Mouse (Mus musculus): ENCODE measurements around the gene 1110008P14Rik. TPM values are rescaled to one million over a fixed set of nuclear protein-coding genes. Genes with fewer than 3 reads are reported as not detected.
A peak's percentile ranks its signal among the peaks of the same experiment; 100 is the strongest.

Gene 1110008P14Rik
- polyA plus RNA-seq, 1 experiment from 2014 or later = 41.2 TPM

GRCm38 (mm10) chr2:32395946-32396621 is 14.3 kb upstream of the 1110008P14Rik start:
- H3K9me3 ChIP-seq = no peaks in the 10 kb centered on the region
- WGBS = under 1% methylated on average over 59 of the region's 59 CpGs
- no peaks in the 10 kb centered on the region; the same call in 1 of the 2 replicates for H3K27me3 ChIP-seq (ENCODE audit: insufficient read depth, poor library complexity, severe bottlenecking)

GRCm38 (mm10) chr2:32395484-32395945 is 13.8 kb upstream of the 1110008P14Rik start, which contains the start of gene Ptges2:
Ptges2 (plus strand) TSS chr2:32395896.
- H3K27me3 ChIP-seq (ENCODE audit: insufficient read depth, poor library complexity, severe bottlenecking) = no peaks in the 10 kb centered on the region; the same call in 1 of the 2 replicates
- H3K4me3 ChIP-seq = peak within 1 kb of the TSS; percentile 95
- peaks cover 26% of the 10 kb centered on the region for H3K36me3 ChIP-seq
- peaks cover 22% of the 10 kb centered on the region for H3K4me1 ChIP-seq
- peak; percentile 94 for DNase-seq (ENCODE audit: low spot score)
- peak within 1 kb of the TSS; percentile 92 for H3K27ac ChIP-seq
- WGBS = under 1% methylated on average over 31 of the region's 31 CpGs
- no peaks in the 10 kb centered on the region for H3K9me3 ChIP-seq

More at GRCm38 (mm10) chr2:32395946-32396621, 14.3 kb upstream of the 1110008P14Rik start:
- Histone ChIP-seq H3K4me1 (peaks cover 22% of the 10 kb centered on the region), H3K4me3 (peak overlapping the region; percentile 95), H3K27ac (peak overlapping the region; percentile 92), H3K36me3 (peaks cover 31% of the 10 kb centered on the region)
- DNase-seq (ENCODE audit: low spot score) = peak; percentile 97

- H3K27me3 ChIP-seq (ENCODE audit: insufficient read depth, poor library complexity, severe bottlenecking) = no peaks in the 10 kb centered on the region; the same call in 1 of the 2 replicates
- H3K4me3 ChIP-seq = peak overlapping the region; percentile 95
- H3K36me3 ChIP-seq = peaks cover 20% of the 10 kb centered on the region
- 3% methylated on average over 8 of the region's 8 CpGs for WGBS
- H3K9me3 ChIP-seq = no peaks in the 10 kb centered on the region
- H3K4me1 ChIP-seq = peaks cover 22% of the 10 kb centered on the region
- peak overlapping the region; percentile 92 for H3K27ac ChIP-seq
- DNase-seq (ENCODE audit: low spot score) = peak; percentile 82
These were observed 13.2 kb upstream of the 1110008P14Rik start for GRCm38 (mm10) chr2:32394973-32395372.

- no peak overlapping the region for H3K27ac ChIP-seq
- no peak overlapping the region for H3K4me3 ChIP-seq
- no peaks in the 10 kb centered on the region for H3K9me3 ChIP-seq
- peaks cover 20% of the 10 kb centered on the region for H3K4me1 ChIP-seq
- H3K27me3 ChIP-seq (ENCODE audit: insufficient read depth, poor library complexity, severe bottlenecking) = peaks cover 15% of the 10 kb centered on the region
- DNase-seq (ENCODE audit: low spot score) = no peak
- WGBS = 85% methylated on average over 5 of the region's 5 CpGs
- H3K36me3 ChIP-seq = no peaks in the 10 kb centered on the region
These were observed 10.3 kb upstream of the 1110008P14Rik start for GRCm38 (mm10) chr2:32392063-32392462.

GRCm38 (mm10) chr2:32390871-32391270 is 9.1 kb upstream of the 1110008P14Rik start:
- no peak overlapping the region for H3K27ac ChIP-seq

GRCm38 (mm10) chr2:32389157-32389556 is 7.4 kb upstream of the 1110008P14Rik start:
- Histone ChIP-seq H3K36me3 (no peaks in the 10 kb centered on the region), H3K4me1 (0 out of 2 replicates have a peak, but pooled peaks cover 5% of the 10 kb centered on the region), H3K4me3 (no peak overlapping the region), H3K27me3 (ENCODE audit: insufficient read depth, poor library complexity, severe bottlenecking) (peaks cover 39% of the 10 kb centered on the region), H3K9me3 (no peaks in the 10 kb centered on the region), H3K27ac (no peak overlapping the region)
- no peak for DNase-seq (ENCODE audit: low spot score)
- 64% methylated on average over 2 of the region's 2 CpGs for WGBS

More at GRCm38 (mm10) chr2:32390871-32391270, 9.1 kb upstream of the 1110008P14Rik start:
- no peaks in the 10 kb centered on the region for H3K36me3 ChIP-seq
- no peaks in the 10 kb centered on the region for H3K9me3 ChIP-seq
- peaks cover 11% of the 10 kb centered on the region; the same call in 1 of the 2 replicates for H3K4me1 ChIP-seq
- 73% methylated on average over 8 of the region's 8 CpGs for WGBS
- H3K4me3 ChIP-seq = no peak overlapping the region
- peaks cover 26% of the 10 kb centered on the region for H3K27me3 ChIP-seq (ENCODE audit: insufficient read depth, poor library complexity, severe bottlenecking)
- no peak for DNase-seq (ENCODE audit: low spot score)

GRCm38 (mm10) chr2:32387706-32388490 is 6.2 kb upstream of the 1110008P14Rik start, which contains the start of gene Lcn2:
Lcn2 (minus strand) TSS chr2:32388252.
- H3K4me1 ChIP-seq = 0 out of 2 replicates have a peak, but pooled peaks cover 5% of the 10 kb centered on the region
- no peaks in the 10 kb centered on the region for H3K9me3 ChIP-seq
- no peaks in the 10 kb centered on the region for H3K36me3 ChIP-seq
- H3K27me3 ChIP-seq (ENCODE audit: insufficient read depth, poor library complexity, severe bottlenecking) = peaks cover 51% of the 10 kb centered on the region
- H3K4me3 ChIP-seq = no peak within 1 kb of the TSS
- H3K27ac ChIP-seq = no peak within 1 kb of the TSS
- no peak for DNase-seq (ENCODE audit: low spot score)
- WGBS = 62% methylated on average over 5 of the region's 5 CpGs

DNA sequence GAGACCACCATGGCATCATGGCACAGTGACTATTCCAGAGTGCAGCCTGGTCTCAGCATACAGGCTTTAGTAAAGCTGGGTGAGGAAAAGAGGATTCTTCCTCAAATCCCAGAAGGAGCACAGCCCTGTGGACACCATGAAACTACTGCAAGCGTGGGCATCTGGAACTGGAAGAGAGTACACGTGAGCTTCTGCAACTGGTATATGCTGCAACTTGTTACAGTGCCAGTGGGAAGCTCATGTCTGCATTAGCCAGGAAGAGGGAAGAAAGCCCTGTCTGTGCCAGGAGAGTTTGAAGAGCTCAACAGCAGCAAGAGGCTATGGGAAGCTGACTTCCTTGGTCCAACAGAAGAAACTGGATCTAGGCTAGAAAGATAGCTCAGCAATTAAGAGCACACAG is 951 bp upstream of the 1110008P14Rik start:
- H3K9me3 ChIP-seq = no peaks in the 10 kb centered on the region
- no peak overlapping the region for H3K27ac ChIP-seq
- DNase-seq (ENCODE audit: low spot score) = no peak
- H3K36me3 ChIP-seq = peaks cover 20% of the 10 kb centered on the region
- WGBS = 86% methylated on average over 2 of the region's 2 CpGs
- H3K4me3 ChIP-seq = no peak overlapping the region; the same call in 1 of the 2 replicates
- H3K4me1 ChIP-seq = peaks cover 21% of the 10 kb centered on the region
- peaks cover 61% of the 10 kb centered on the region for H3K27me3 ChIP-seq (ENCODE audit: insufficient read depth, poor library complexity, severe bottlenecking)

DNA sequence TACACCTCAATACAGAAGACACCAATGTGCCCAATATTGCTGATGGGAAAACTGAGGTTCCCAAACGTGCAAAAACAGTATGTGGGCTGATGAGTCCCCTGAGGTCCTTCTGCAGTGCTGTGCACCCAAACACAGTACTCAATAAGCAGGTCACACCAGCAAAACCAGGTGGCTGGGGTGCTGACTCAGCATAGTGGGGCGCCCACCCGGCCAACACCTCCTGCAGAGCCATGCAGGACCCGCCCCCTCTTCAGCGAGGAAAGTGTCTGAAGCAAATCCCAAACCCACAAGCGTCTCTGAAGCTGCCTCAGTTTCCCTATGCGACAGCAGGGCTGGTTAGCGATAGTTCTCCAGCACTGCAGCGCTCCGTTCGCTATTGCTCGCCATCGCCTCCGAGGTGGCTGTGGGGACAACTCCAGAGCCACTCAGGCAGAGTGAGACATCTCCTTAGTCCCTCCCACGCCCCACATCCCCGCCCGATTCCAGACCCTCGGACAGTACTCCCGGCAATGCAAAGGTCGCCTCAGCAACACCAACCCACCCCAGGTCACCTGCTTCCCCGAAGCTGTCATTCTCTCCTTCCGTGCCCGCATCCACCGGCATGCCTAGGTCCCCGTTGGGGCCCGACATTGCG is 480 bp downstream of the 1110008P14Rik start:
- peaks cover 48% of the 10 kb centered on the region for H3K27me3 ChIP-seq (ENCODE audit: insufficient read depth, poor library complexity, severe bottlenecking)
- H3K27ac ChIP-seq = peak overlapping the region; percentile 79
- H3K36me3 ChIP-seq = peaks cover 34% of the 10 kb centered on the region
- H3K9me3 ChIP-seq = no peaks in the 10 kb centered on the region
- peak overlapping the region; percentile 84 for H3K4me3 ChIP-seq
- peaks cover 24% of the 10 kb centered on the region for H3K4me1 ChIP-seq
- WGBS = under 1% methylated on average over 27 of the region's 27 CpGs
- DNase-seq (ENCODE audit: low spot score) = no peak

DNA sequence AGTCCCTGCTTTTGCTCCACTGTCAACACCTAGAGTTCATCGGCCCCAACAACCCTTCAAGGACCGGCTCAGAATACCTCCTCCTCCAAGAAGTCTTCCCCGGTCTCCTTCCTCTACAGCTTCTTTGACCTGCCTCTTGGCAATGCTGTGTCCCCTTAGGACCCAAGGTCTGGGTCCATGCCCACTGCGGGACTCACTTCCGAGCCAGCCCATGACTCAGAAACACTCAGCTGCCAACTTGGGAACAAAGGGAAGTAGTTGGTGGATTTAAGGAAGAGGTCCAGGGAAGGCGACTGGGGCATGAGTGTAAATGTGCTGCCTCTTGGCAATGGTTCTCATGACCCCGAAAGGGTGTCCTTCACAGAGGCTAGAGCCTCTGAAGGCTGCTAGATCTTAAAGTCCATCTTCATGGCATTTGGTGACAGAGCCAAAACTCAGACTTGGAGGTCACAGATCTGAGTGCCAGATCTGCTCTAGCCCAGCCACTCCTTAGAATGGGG is 1.7 kb downstream of the 1110008P14Rik start:
- H3K4me1 ChIP-seq = peaks cover 37% of the 10 kb centered on the region
- peaks cover 46% of the 10 kb centered on the region for H3K36me3 ChIP-seq
- 89% methylated on average over 7 of the region's 7 CpGs for WGBS
- no peak overlapping the region for H3K4me3 ChIP-seq
- no peaks in the 10 kb centered on the region for H3K9me3 ChIP-seq
- H3K27ac ChIP-seq = no peak overlapping the region
- DNase-seq (ENCODE audit: low spot score) = no peak
- H3K27me3 ChIP-seq (ENCODE audit: insufficient read depth, poor library complexity, severe bottlenecking) = peaks cover 40% of the 10 kb centered on the region

- Histone ChIP-seq H3K4me1 (peaks cover 43% of the 10 kb centered on the region), H3K27me3 (ENCODE audit: insufficient read depth, poor library complexity, severe bottlenecking) (peaks cover 13% of the 10 kb centered on the region), H3K9me3 (no peaks in the 10 kb centered on the region), H3K27ac (no peak overlapping the region), H3K36me3 (peaks cover 75% of the 10 kb centered on the region), H3K4me3 (no peak overlapping the region)
- WGBS = 88% methylated on average over 10 of the region's 10 CpGs
- DNase-seq (ENCODE audit: low spot score) = no peak
These were observed 4.8 kb downstream of the 1110008P14Rik start for GRCm38 (mm10) chr2:32376963-32377362.

GRCm38 (mm10) chr2:32375317-32375940 is 6.3 kb downstream of the 1110008P14Rik start:
- Histone ChIP-seq H3K4me1 (peaks cover 29% of the 10 kb centered on the region), H3K27ac (no peak overlapping the region), H3K4me3 (peak overlapping the region; percentile 27; the same call in 1 of the 2 replicates), H3K9me3 (no peaks in the 10 kb centered on the region), H3K36me3 (peaks cover 91% of the 10 kb centered on the region), H3K27me3 (ENCODE audit: insufficient read depth, poor library complexity, severe bottlenecking) (peaks cover 12% of the 10 kb centered on the region)
- 72% methylated on average over 13 of the region's 13 CpGs for WGBS
- DNase-seq (ENCODE audit: low spot score) = no peak

All from heart, embryonic 10.5 days (tissue).